8 mouse cellular contexts compared by ENCODE assay signal in genomic region chr5:139387329-139388194, GRCm38 (mm10). TPM values are rescaled to one million over a fixed set of nuclear protein-coding genes. Genes with fewer than 3 reads are reported as not detected.
DNase-seq lines count a peak whose midpoint lies in the region; ATAC-seq and TF ChIP-seq lines count a peak whose summit lies in the region.

No protein-coding gene starts in this region.

- WGBS in intestine, embryonic 14.5 days: 79% methylated on average over 10 of the region's 10 CpGs
- 77% methylated on average over 10 of the region's 10 CpGs for WGBS in intestine, postnatal 0 days
- 74% methylated on average over 10 of the region's 10 CpGs for WGBS in liver, postnatal 0 days (ENCODE audit: insufficient replicate concordance)

- no peaks in the 10 kb centered on the region for H3K9me3 ChIP-seq in intestine, embryonic 14.5 days (ENCODE audit: control insufficient read depth, low read length)
- no peaks in the 10 kb centered on the region for H3K9me3 ChIP-seq in intestine, postnatal 0 days (ENCODE audit: control insufficient read depth)
- H3K9me3 ChIP-seq in liver, postnatal 0 days (ENCODE audit: low read length): no peaks in the 10 kb centered on the region

- no peak for TF ChIP-seq POLR2A in cortical plate, adult 2 months (IDR thresholded peaks at IDR 0.05; ENCODE audit: extremely low read depth, insufficient read depth, low read length)

- no peak for ATAC-seq in intestine, embryonic 14.5 days (replicated peaks; ENCODE audit: low FRiP score, low TSS enrichment, low read depth)
- ATAC-seq in intestine, postnatal 0 days: no peak
- no peak for ATAC-seq in liver, postnatal 0 days

- no peaks in the 10 kb centered on the region for H3K36me3 ChIP-seq in intestine, embryonic 14.5 days (ENCODE audit: control insufficient read depth, insufficient read depth, low read length)
- peaks cover 3% of the 10 kb centered on the region; the same call in 1 of the 2 replicates for H3K36me3 ChIP-seq in intestine, postnatal 0 days (ENCODE audit: control insufficient read depth, insufficient read depth)
- peaks cover 40% of the 10 kb centered on the region for H3K36me3 ChIP-seq in liver, postnatal 0 days (replicated peaks; ENCODE audit: insufficient read depth, low read length)

- 0 out of 2 replicates have a peak overlapping the region, but pooled peaks have one; percentile 0 for H3K27ac ChIP-seq in intestine, embryonic 14.5 days (ENCODE audit: low read depth)
- no peak overlapping the region; the same call in 1 of the 2 replicates for H3K27ac ChIP-seq in intestine, postnatal 0 days (ENCODE audit: low read depth, low read length)
- 0 out of 2 replicates have a peak overlapping the region, but pooled peaks have one; percentile 94 for H3K27ac ChIP-seq in cortical plate, adult 2 months (ENCODE audit: insufficient read depth, low read length)
- peak overlapping the region; percentile 99 for H3K27ac ChIP-seq in liver, postnatal 0 days (ENCODE audit: low read depth)

- peaks cover 23% of the 10 kb centered on the region for H3K4me1 ChIP-seq in intestine, embryonic 14.5 days (replicated peaks; ENCODE audit: control insufficient read depth, insufficient read depth, low read length)
- H3K4me1 ChIP-seq in intestine, postnatal 0 days (replicated peaks; ENCODE audit: control insufficient read depth, insufficient read depth, low read length): peaks cover 5% of the 10 kb centered on the region
- H3K4me1 ChIP-seq in cortical plate, adult 2 months (ENCODE audit: control insufficient read depth, insufficient read depth, low read length): peaks cover 16% of the 10 kb centered on the region
- peaks cover 83% of the 10 kb centered on the region for H3K4me1 ChIP-seq in liver, postnatal 0 days (ENCODE audit: insufficient read depth)

- no peak overlapping the region for H3K9ac ChIP-seq in intestine, embryonic 14.5 days (ENCODE audit: low read length)
- no peak overlapping the region for H3K9ac ChIP-seq in intestine, postnatal 0 days (ENCODE audit: low read depth, low read length)
- peak overlapping the region; percentile 72 for H3K9ac ChIP-seq in liver, postnatal 0 days (replicated peaks)

- no peak for TF ChIP-seq EP300 in liver, postnatal 0 days (IDR thresholded peaks at IDR 0.05; ENCODE audit: low read depth)

- no peak overlapping the region for H3K4me3 ChIP-seq in intestine, embryonic 14.5 days (ENCODE audit: low read depth, low read length)
- no peak overlapping the region for H3K4me3 ChIP-seq in intestine, postnatal 0 days (ENCODE audit: low read depth, low read length)
- H3K4me3 ChIP-seq in cortical plate, adult 2 months (ENCODE audit: insufficient read depth, low read length): no peak overlapping the region
- H3K4me3 ChIP-seq in liver, postnatal 0 days (ENCODE audit: low read depth, low read length): 0 out of 2 replicates have a peak overlapping the region, but pooled peaks have one; percentile 9

- no peak overlapping the region for H3K4me2 ChIP-seq in intestine, embryonic 14.5 days (ENCODE audit: low read length)
- no peak overlapping the region for H3K4me2 ChIP-seq in intestine, postnatal 0 days (replicated peaks; ENCODE audit: low read depth)
- H3K4me2 ChIP-seq in liver, postnatal 0 days (ENCODE audit: low read depth, low read length): peak overlapping the region; percentile 65

- DNase-seq in intestine, embryonic 14.5 days (ENCODE audit: low spot score): no peak
- peak; percentile 69 for DNase-seq in heart, postnatal 4 days
- no peak for DNase-seq in liver, postnatal 0 days
- no peak for DNase-seq in embryo, embryonic 10.5 days (ENCODE audit: low spot score)
- DNase-seq in T-cell, adult 2 months (ENCODE audit: low spot score): no peak
- no peak for DNase-seq in adrenal gland, postnatal 4 days (ENCODE audit: low spot score in 2 of 2)

- TF ChIP-seq CTCF in intestine, postnatal 0 days (IDR thresholded peaks at IDR 0.05; ENCODE audit: low read depth): no peak
- TF ChIP-seq CTCF in cortical plate, adult 2 months (IDR thresholded peaks at IDR 0.05; ENCODE audit: extremely low read depth, insufficient read depth, low read length): no peak
- TF ChIP-seq CTCF in liver, postnatal 0 days (IDR thresholded peaks at IDR 0.05; ENCODE audit: low read depth): no peak

- H3K27me3 ChIP-seq in intestine, embryonic 14.5 days (replicated peaks; ENCODE audit: control insufficient read depth, insufficient read depth, low read length): no peaks in the 10 kb centered on the region
- H3K27me3 ChIP-seq in intestine, postnatal 0 days (replicated peaks; ENCODE audit: control insufficient read depth, insufficient read depth, low read length): no peaks in the 10 kb centered on the region
- no peaks in the 10 kb centered on the region for H3K27me3 ChIP-seq in liver, postnatal 0 days (ENCODE audit: insufficient read depth, low read length)

RNA-seq across cellular contexts. Expression of gene Gpr146, which starts 10.1 kb away (rescaled TPM):
- polyA plus RNA-seq in intestine, embryonic 14.5 days (2014; fragmentation: Nextera tagmentation; extraction: Ambion mirVana): 1.4 and 1.7 TPM in 2 replicates
- polyA plus RNA-seq in intestine, postnatal 0 days (2015; fragmentation: Nextera tagmentation; extraction: Ambion mirVana): 2.5 and 2.6 TPM in 2 replicates
- 15.3 and 16.3 TPM in 2 replicates for polyA plus RNA-seq in cortical plate, adult 2 months (2012; rRNA removed)
- 10 to 100 TPM; 23.3 to 28.2 TPM for total RNA-seq in heart, postnatal 4 days (2021)
- polyA plus RNA-seq in liver, postnatal 0 days (2015; fragmentation: Nextera tagmentation; extraction: Ambion mirVana): 14.5 and 14.7 TPM in 2 replicates
- total RNA-seq in adrenal gland, postnatal 4 days (2021): 10 to 100 TPM; 10.4 to 10.7 TPM

RNA-seq across cellular contexts. Expression of gene C130050O18Rik, which starts 17.5 kb away (rescaled TPM):
- polyA plus RNA-seq in intestine, embryonic 14.5 days (2014; fragmentation: Nextera tagmentation; extraction: Ambion mirVana): 0.74 and 1.3 TPM in 2 replicates
- polyA plus RNA-seq in intestine, postnatal 0 days (2015; fragmentation: Nextera tagmentation; extraction: Ambion mirVana): 0.76 and 1.4 TPM in 2 replicates
- 0.44 TPM in 2 replicates for polyA plus RNA-seq in cortical plate, adult 2 months (2012; rRNA removed)
- under 1 TPM; 0.47 to 0.74 TPM for total RNA-seq in heart, postnatal 4 days (2021)
- 1.9 and 2.0 TPM in 2 replicates for polyA plus RNA-seq in liver, postnatal 0 days (2015; fragmentation: Nextera tagmentation; extraction: Ambion mirVana)
- total RNA-seq in adrenal gland, postnatal 4 days (2021): under 1 TPM; 0.48 to 0.93 TPM

RNA-seq across cellular contexts. Expression of gene Cyp2w1, which starts 35.1 kb away (rescaled TPM):
- 5.9 and 9.1 TPM in 2 replicates for polyA plus RNA-seq in intestine, embryonic 14.5 days (2014; fragmentation: Nextera tagmentation; extraction: Ambion mirVana)
- 15.8 and 18.1 TPM in 2 replicates for polyA plus RNA-seq in intestine, postnatal 0 days (2015; fragmentation: Nextera tagmentation; extraction: Ambion mirVana)
- polyA plus RNA-seq in cortical plate, adult 2 months (2012; rRNA removed): not detected in 2 replicates
- not detected for total RNA-seq in heart, postnatal 4 days (2021)
- polyA plus RNA-seq in liver, postnatal 0 days (2015; fragmentation: Nextera tagmentation; extraction: Ambion mirVana): not detected in 2 replicates
- not detected for total RNA-seq in adrenal gland, postnatal 4 days (2021)

RNA-seq across cellular contexts. Expression of gene Gper1, which starts 35.4 kb away (rescaled TPM):
- 1.9 and 2.1 TPM in 2 replicates for polyA plus RNA-seq in intestine, embryonic 14.5 days (2014; fragmentation: Nextera tagmentation; extraction: Ambion mirVana)
- polyA plus RNA-seq in intestine, postnatal 0 days (2015; fragmentation: Nextera tagmentation; extraction: Ambion mirVana): 1.1 and 1.3 TPM in 2 replicates
- 4.7 and 4.8 TPM in 2 replicates for polyA plus RNA-seq in cortical plate, adult 2 months (2012; rRNA removed)
- total RNA-seq in heart, postnatal 4 days (2021): 1 to 10 TPM; 1.8 to 2.3 TPM
- 0.09 and 0.11 TPM in 2 replicates for polyA plus RNA-seq in liver, postnatal 0 days (2015; fragmentation: Nextera tagmentation; extraction: Ambion mirVana)
- total RNA-seq in adrenal gland, postnatal 4 days (2021): 1 to 10 TPM; 6.0 to 7.4 TPM

RNA-seq across cellular contexts. Expression of gene Cox19, which starts 36.3 kb away (rescaled TPM):
- 149 and 150 TPM in 2 replicates for polyA plus RNA-seq in intestine, embryonic 14.5 days (2014; fragmentation: Nextera tagmentation; extraction: Ambion mirVana)
- polyA plus RNA-seq in intestine, postnatal 0 days (2015; fragmentation: Nextera tagmentation; extraction: Ambion mirVana): 181 and 184 TPM in 2 replicates
- 90.2 and 92.7 TPM in 2 replicates for polyA plus RNA-seq in cortical plate, adult 2 months (2012; rRNA removed)
- total RNA-seq in heart, postnatal 4 days (2021): 10 to 100 TPM; 76.9 to 79.3 TPM
- polyA plus RNA-seq in liver, postnatal 0 days (2015; fragmentation: Nextera tagmentation; extraction: Ambion mirVana): 34.4 and 37.1 TPM in 2 replicates
- total RNA-seq in adrenal gland, postnatal 4 days (2021): 10 to 100 TPM; 62.9 to 65.6 TPM
